Mouse (Mus musculus) macrophage (primary cell): ENCODE results near the gene Prickle2. TPM values are rescaled to one million over a fixed set of nuclear protein-coding genes. Genes with fewer than 3 reads are reported as not detected.

Experiments
- H3K27ac ChIP-seq: fragments of 350-480 bp; formaldehyde crosslinking; 2 replicates; pipeline ENCODE4 v1.9.0; 2021
- H3K36me3 ChIP-seq: fragments of 350-480 bp; formaldehyde crosslinking; 2 replicates; pipeline ENCODE4 v1.9.0; 2021; ENCODE audit errors: inconsistent target
- H3K4me3 ChIP-seq: fragments of 350-480 bp; formaldehyde crosslinking; 2 replicates; pipeline ENCODE4 v1.9.0; 2021; ENCODE audit errors: inconsistent target
- H3K79me2 ChIP-seq: fragments of 350-480 bp; formaldehyde crosslinking; 2 replicates; pipeline ENCODE4 v1.9.0; 2021; ENCODE audit errors: inconsistent target
- WGBS: methylation state at CpG from one replicate; pipeline ENCODE4 v1.1.7; 2026; ENCODE audit warnings: inconsistent platforms; ENCODE audit not compliant: missing documents; 5-methylcytosine and 5-hydroxymethylcytosine counted together
- polyA plus RNA-seq: library from polyadenylated mRNA; stranded (reverse); fragments of 250-400 nt; gene quantifications from 3 replicates; pipeline ENCODE4 v1.2.4, GENCODE M21; 2018; ENCODE audit warnings: inconsistent platforms
- total RNA-seq, 78 experiments: library from RNA; depleted of rRNA; stranded (reverse); fragments of 250-400 nt; gene quantifications; 1 replicate in 9 of 78; 2 replicates in 24 of 78; 3 replicates in 43 of 78; 4 replicates in 2 of 78; pipeline ENCODE4 v1.2.4; 2018; ENCODE audit warnings: inconsistent platforms in 56 of 78

The Prickle2 gene
- 1 to 10 TPM in 3 of 26 experiments, under 1 TPM in 14, not detected in 9; 0.10 to 1.8 (median 0.61) TPM for total RNA-seq (2018; cell fraction: chromatin; rRNA removed)
- under 1 TPM in 21 of 26 experiments, not detected in 5; 0.03 to 0.39 (median 0.19) TPM for total RNA-seq (2018; cell fraction: cytosol; rRNA removed)
- total RNA-seq (2018; cell fraction: nucleus; rRNA removed), result 1 to 10 TPM in 3 of 26 experiments, under 1 TPM in 14, not detected in 9; 0.06 to 1.6 (median 0.30) TPM
- polyA plus RNA-seq, result 0.04 to 0.30 TPM (median 0.12 TPM) in 3 replicates

DNA sequence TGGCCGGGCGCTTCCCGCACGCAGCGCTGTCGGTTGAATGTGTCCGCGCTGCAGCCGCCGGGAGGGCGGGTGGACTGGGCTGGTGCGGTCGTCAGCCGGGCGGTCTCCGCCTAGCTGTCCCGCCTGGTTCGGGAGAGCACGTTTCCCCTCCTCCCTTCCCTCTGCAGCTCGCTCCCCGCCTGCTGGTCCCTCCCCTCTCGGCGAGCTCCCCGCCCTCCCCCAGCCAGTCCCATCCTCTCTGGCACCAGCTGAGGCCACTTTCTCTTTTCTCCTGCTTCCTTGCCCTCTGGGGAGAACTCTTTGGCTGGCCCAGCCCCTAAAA, at the start of gene Prickle2:
Gene Prickle2, minus strand, starts transcription at position 11 of the 322 bp plus-strand sequence.
- Histone ChIP-seq H3K79me2 (no peaks in the 10 kb centered on the region), H3K36me3 (no peaks in the 10 kb centered on the region), H3K4me3 (no peak within 1 kb of the TSS), H3K27ac (no peak within 1 kb of the TSS)
- 8% methylated on average over 7 of the region's 24 CpGs for WGBS

DNA sequence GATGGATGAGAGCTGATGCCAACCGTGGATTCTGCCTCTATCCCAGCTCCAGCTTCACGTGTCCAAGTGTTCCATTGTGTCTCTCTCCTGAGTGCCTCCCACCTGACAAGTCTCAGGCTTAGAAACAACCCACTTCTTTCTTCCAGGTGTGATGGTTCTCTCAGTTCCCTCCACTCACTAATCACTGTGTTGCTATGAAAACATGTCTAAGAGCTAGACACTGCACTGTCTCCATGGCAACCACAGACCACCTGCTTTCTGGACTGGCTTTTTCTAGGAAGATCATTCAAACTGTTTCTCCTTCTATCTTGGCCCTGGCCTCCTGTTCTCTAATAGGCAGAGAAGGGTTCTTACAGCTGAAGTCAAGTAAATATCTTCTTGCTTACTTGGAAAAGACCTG, 46.8 kb upstream of the Prickle2 start:
- H3K36me3 ChIP-seq, result no peaks in the 10 kb centered on the region
- H3K79me2 ChIP-seq, result no peaks in the 10 kb centered on the region
- no peak overlapping the region for H3K4me3 ChIP-seq
- 88% methylated on average over 2 of the region's 2 CpGs for WGBS
- H3K27ac ChIP-seq, result no peak overlapping the region

DNA sequence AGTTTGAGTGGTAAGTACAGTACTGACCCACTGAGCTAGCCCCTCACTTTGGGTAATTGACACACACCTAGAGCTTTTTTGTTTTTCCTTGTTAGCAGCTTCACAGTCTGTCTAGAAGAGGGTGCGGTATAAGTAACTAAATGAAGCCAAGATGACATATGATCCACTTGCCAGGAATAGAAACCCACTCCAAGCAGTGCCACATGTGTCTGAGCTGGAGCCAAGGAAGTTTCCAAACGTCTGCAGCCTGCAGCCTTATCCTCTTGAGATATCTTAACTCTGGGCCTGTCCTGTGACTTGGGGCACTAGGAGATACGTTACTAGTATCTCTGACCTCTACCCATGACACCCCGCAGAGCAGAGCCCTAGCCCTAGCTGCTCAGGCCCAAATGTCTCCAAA, 43.5 kb upstream of the Prickle2 start:
- no peak overlapping the region for H3K4me3 ChIP-seq
- no peaks in the 10 kb centered on the region for H3K36me3 ChIP-seq
- H3K27ac ChIP-seq, result no peak overlapping the region
- WGBS, result 72% methylated on average over 4 of the region's 4 CpGs
- no peaks in the 10 kb centered on the region for H3K79me2 ChIP-seq

DNA sequence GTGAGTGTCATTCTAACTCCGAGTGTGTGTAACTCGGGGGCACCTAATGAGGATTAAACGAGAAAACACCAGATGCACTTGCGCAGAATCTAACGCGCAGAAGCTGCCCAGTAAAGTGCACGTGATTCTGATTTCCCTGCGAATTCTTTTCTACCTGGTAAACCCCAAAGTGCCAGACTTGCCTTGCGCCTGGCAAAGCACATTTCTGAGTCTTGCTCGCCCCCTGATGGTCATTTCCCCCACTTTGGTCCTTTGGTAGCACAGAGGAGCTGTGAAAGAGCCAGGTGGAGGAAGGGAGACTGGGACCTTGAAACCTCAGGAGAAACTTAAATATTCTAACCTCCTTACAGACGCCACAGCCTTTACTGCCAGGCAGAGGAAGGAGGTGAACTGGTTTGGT, 37.6 kb upstream of the Prickle2 start:
- Histone ChIP-seq H3K4me3 (no peak overlapping the region), H3K79me2 (no peaks in the 10 kb centered on the region), H3K27ac (no peak overlapping the region), H3K36me3 (no peaks in the 10 kb centered on the region)
- 28% methylated on average over 11 of the region's 11 CpGs for WGBS

DNA sequence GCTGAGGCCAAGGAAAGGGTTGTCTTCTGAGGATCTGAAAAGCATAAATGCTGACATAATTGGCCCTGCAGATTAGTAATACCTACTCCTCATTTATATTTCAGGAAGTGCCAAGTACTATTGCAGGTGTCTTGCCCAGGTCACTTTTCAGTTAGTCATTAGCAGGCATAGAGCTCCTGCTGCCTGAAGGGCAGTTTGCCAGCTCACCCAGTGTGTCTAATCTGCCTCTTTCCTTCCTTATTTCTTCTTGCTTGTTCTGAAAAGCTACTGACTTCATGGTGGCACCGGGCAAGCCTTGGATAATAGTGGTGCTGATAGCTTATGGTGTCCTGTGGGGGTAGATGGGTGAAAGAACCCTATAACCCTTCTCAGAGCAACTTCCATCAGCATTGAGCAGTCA, 31.2 kb upstream of the Prickle2 start:
- Histone ChIP-seq H3K27ac (no peak overlapping the region), H3K4me3 (no peak overlapping the region), H3K79me2 (no peaks in the 10 kb centered on the region), H3K36me3 (no peaks in the 10 kb centered on the region)
- 88% methylated on average over 1 of the region's 1 CpGs for WGBS

DNA sequence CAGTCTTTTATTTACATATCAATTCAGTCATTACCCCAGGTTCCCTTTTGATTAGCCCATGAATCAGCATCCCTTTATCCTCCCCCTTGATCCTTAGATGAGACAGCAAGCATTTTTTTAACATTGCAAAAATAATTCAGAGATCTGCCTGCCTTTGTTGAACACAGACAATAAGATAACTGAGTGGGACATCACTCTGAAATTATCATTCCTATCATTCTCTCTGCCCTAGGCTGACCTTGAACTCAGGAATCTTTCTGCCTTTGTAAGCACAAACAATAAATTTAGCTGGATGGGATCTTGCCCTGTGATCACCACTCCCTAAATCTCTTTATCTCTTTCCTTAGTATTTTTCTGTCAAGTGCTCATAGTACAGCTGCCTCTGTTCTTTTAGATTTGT, 27.7 kb upstream of the Prickle2 start:
- Histone ChIP-seq H3K27ac (no peak overlapping the region), H3K79me2 (no peaks in the 10 kb centered on the region), H3K4me3 (no peak overlapping the region), H3K36me3 (no peaks in the 10 kb centered on the region)

DNA sequence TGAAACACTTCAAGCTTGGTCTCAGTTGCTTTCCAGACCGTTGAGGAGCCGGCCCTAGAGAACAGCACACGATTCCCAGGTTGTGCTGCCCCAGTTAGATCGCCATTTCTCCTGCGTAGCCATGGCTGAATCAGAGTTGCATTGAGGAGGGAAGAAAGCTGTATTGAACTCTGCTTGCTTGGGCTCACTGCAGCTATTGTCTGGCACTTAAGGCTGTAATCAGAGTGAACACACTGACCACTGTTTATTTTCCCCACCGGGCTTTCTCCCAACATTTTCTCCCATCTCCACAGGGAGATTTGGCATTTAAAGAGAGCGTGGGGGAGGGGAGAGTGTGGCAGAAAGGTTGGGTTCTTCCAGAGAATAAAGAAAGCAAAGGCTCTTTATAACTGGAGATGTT, 22.6 kb upstream of the Prickle2 start:
- 48% methylated on average over 7 of the region's 7 CpGs for WGBS
- no peak overlapping the region for H3K27ac ChIP-seq
- H3K36me3 ChIP-seq, result no peaks in the 10 kb centered on the region
- H3K79me2 ChIP-seq, result no peaks in the 10 kb centered on the region
- H3K4me3 ChIP-seq, result no peak overlapping the region

DNA sequence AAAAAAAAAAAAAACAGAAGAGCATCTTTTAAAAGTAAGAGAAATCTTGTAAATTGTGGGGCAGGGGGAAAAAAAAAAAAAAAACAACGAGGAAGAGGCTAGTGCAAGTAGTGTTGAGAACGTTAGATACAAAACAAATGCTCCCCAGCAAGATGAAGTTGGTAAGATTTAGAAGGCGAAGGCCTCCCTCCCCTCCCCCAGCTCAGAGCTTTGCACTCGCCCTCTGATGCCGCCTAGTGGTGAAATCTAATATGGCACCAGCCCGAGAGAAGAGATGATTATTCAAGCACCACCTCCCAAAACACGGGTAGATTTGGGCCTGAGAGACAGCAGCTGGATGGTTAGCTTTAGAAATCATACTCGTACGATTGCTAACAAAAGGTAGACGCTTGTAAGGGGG, 22.1 kb upstream of the Prickle2 start:
- no peaks in the 10 kb centered on the region for H3K36me3 ChIP-seq
- no peak overlapping the region for H3K4me3 ChIP-seq
- no peak overlapping the region for H3K27ac ChIP-seq
- H3K79me2 ChIP-seq, result no peaks in the 10 kb centered on the region
- 12% methylated on average over 10 of the region's 10 CpGs for WGBS

DNA sequence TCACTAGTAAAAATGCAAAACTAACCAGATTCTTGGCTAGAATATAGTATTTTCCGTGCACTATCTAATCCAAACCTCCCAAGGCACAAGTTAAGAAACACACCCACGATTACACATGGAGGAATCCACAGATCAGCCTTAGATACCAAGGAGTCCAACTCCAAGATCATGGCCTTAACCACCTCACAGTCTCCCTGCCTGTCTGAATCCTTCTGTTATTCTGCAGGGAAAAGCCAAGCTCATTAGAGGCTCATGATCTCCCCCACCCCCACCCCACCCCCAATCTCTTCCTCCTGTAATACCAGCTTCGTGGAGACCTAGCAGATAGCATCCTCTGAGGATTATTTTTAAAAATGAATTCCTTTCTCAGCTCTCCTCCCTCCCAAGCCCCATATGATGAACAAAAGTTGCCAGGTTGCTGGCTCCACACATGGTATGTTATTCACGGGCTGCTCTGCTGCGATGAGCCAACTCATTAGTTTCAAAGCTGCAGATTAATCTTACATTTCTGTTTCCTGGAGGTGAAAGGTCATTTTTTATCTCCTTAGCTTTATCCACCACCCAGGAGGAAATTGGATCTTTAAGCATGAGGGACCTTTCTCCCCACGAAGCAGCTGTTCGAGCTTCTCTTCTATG, 21.5 kb upstream of the Prickle2 start:
- Histone ChIP-seq H3K79me2 (no peaks in the 10 kb centered on the region), H3K4me3 (no peak overlapping the region), H3K36me3 (no peaks in the 10 kb centered on the region), H3K27ac (no peak overlapping the region)
- WGBS, result 50% methylated on average over 7 of the region's 7 CpGs

DNA sequence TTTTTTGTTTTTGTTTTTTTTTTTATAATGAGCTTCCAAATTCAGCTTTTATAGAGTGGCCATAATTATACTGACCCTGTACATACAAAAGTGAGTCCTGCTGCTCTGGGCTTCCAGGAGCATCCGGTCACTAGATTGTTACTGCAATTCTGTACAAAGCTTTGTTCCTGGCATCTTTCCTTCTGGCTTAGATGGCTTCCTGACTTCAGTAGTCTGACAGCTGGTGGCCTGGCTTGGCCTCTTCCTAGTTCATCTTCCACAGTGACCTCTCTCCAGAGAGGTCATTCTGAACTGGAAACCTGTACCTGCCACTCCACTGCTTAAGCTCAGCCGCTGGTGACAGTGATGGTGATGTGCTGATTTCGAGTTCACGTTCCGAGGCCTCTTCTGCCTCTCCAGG, 20.2 kb upstream of the Prickle2 start:
- WGBS, result 85% methylated on average over 5 of the region's 5 CpGs
- no peak overlapping the region for H3K27ac ChIP-seq
- H3K4me3 ChIP-seq, result no peak overlapping the region
- no peaks in the 10 kb centered on the region for H3K79me2 ChIP-seq
- no peaks in the 10 kb centered on the region for H3K36me3 ChIP-seq

DNA sequence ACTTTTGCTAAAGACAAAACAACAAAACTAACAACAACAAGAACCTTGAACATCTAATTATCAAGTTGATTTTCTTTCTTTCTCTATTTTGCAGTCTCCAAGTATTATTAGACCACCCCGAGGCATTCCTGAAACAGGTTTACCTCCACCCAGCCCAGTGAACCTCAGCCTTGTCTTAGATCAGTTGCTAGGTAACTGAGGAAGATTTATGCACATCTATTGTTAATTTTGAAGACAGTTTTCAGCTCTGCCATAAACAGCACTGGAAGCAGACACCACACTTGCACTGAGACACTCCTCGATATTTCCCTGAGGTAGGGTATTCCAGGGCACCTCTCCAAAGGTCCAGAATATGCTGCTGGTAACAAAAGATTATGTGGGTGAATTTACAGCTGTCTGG, 18.4 kb upstream of the Prickle2 start:
- H3K79me2 ChIP-seq, result no peaks in the 10 kb centered on the region
- WGBS, result 81% methylated on average over 2 of the region's 2 CpGs
- H3K4me3 ChIP-seq, result no peak overlapping the region
- no peaks in the 10 kb centered on the region for H3K36me3 ChIP-seq
- no peak overlapping the region for H3K27ac ChIP-seq

DNA sequence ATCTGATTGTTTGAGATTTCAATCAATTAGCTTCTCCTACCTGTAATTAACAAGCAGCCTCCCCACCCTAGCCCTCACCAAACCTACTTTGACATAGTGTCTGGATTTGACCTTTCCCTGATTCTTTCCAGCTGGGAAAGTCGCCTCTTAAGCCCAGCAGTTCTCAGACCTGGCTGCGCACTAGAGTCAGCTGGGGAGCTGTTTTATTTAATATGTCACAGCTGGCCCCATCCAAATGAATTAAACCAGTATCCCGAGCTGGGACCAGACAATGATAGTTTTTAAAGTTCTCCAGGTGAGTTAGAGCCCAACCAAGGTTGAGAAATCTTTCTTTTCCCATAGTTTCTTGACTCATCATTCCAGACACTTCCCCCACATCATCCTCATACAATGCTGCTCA, 9.9 kb upstream of the Prickle2 start:
- Histone ChIP-seq H3K36me3 (no peaks in the 10 kb centered on the region), H3K4me3 (no peak overlapping the region), H3K27ac (no peak overlapping the region), H3K79me2 (no peaks in the 10 kb centered on the region)
- WGBS, result 75% methylated on average over 3 of the region's 3 CpGs

DNA sequence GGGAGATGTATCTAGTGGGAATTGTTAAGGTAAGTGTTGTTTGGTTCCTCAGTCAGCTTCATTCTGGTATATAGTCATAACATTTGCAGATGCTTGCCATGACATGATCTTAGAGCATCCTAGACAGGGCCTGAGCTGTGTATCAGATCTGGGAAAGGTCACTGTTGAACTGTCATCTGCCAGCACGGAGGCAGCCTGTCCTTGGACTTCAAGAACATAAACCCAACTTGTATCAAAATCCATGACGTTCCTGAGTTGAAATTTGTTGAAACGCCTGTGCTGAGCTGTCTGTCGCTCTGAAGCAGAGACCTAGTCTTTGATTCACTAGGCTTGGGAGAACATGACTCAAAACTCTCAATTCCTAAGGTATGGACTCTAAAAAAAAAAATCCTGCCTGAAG, 8.8 kb upstream of the Prickle2 start:
- 94% methylated on average over 4 of the region's 4 CpGs for WGBS
- no peaks in the 10 kb centered on the region for H3K79me2 ChIP-seq
- no peaks in the 10 kb centered on the region for H3K36me3 ChIP-seq

DNA sequence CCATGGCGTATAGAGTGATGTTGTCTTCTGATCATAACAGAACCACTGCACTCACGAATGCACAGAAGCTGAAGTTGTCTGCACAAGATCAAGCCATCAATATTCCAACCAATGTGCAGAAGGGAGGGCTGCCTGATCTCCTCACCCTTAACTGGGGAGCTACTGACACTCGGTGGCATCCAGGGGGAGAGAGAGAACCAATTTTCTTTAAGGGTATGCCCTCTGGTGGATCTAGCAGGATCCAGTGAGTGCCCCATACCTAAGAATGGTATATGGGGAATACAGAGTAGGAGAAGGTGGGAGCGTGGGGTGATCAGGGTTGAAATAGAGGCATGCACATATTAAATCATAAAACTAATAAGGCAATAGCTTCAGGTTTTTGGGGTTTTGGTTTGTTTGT, 2.2 kb upstream of the Prickle2 start:
- 77% methylated on average over 4 of the region's 4 CpGs for WGBS
- Histone ChIP-seq H3K4me3 (no peak overlapping the region), H3K36me3 (no peaks in the 10 kb centered on the region), H3K27ac (no peak overlapping the region), H3K79me2 (no peaks in the 10 kb centered on the region)

More for the DNA sequence above, 8.8 kb upstream of the Prickle2 start:
- Histone ChIP-seq H3K4me3 (no peak overlapping the region), H3K27ac (no peak overlapping the region)

DNA sequence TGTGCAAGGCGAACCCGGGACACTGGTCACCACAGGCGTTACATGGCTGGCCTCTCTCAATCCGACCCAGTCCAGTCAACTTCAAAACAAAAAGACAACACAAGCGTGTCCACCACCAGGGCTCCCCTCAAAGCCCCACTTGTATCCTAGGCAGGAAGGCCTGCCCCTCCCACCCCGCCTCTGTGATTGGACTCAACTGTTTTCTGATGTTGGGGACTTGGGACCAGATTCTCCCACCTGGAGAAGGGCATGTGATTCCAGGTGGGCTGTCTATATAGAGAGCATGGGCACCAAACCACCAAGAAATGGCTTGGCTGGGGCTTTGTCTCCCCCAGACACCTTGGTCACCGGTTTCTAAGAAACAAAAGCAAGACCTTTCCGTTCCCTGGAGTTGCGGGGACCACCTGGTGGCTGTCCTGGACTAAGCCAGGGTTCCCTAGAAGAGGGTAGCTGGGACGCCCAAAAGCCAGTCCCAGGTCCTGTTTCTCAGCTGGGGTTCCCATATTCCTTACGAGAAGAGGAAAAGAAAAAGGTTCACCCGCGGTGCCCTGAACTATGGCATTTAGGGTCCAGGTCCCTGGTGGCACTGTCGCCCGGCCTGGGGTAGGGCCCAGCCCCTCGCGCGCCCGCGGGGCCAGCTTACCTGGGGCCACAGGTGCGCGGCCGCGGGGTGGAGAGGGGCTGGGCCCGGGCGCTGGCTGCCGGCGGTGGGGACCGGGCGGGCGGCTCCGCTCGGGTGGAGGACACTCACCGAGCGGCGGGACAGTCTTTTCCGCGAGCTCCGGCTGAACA, 406 bp downstream of the Prickle2 start:
- no peaks in the 10 kb centered on the region for H3K36me3 ChIP-seq
- WGBS, result 10% methylated on average over 39 of the region's 39 CpGs
- no peak overlapping the region for H3K27ac ChIP-seq
- no peaks in the 10 kb centered on the region for H3K79me2 ChIP-seq
- H3K4me3 ChIP-seq, result no peak overlapping the region
